Mouse (Mus musculus) midbrain, embryonic 11.5 days (tissue): Measurements from ENCODE around the gene Nop16. TPM values are rescaled to one million over a fixed set of nuclear protein-coding genes. Genes with fewer than 3 reads are reported as not detected.

ENCODE experiments used
- ATAC-seq: fragments of 200-750 bp; cut with Nextera tagmentation; 2 replicates; pipeline ENCODE4 v1.8.0; 2017; ENCODE audit warnings: moderate TSS enrichment, moderate library complexity; ENCODE audit not compliant: low FRiP score
- DNase-seq: peaks from one replicate; pipeline ENCODE4 v3.0.0; 2015; ENCODE audit warnings: low spot score; ENCODE audit errors: missing footprints
- H3K27ac ChIP-seq: fragments of 300-500 bp; sonication (generic); 2 replicates; pipeline ENCODE4 v1.5.1; 2014; ENCODE audit warnings: low read depth, low read length
- H3K27me3 ChIP-seq: fragments of 300-500 bp; sonication (generic); 2 replicates; pipeline ENCODE4 v1.6.1; 2014; ENCODE audit warnings: mild to moderate bottlenecking, low read length, moderate library complexity, mixed read lengths; ENCODE audit not compliant: control insufficient read depth, insufficient read depth
- H3K36me3 ChIP-seq: fragments of 300-500 bp; sonication (generic); 2 replicates; pipeline ENCODE4 v1.6.1; 2014; ENCODE audit warnings: mild to moderate bottlenecking, low read length, moderate library complexity, mixed read lengths; ENCODE audit not compliant: control insufficient read depth, insufficient read depth
- H3K4me1 ChIP-seq: fragments of 300-500 bp; sonication (generic); 2 replicates; pipeline ENCODE4 v1.6.1; 2014; ENCODE audit warnings: low read length; ENCODE audit not compliant: control insufficient read depth, insufficient read depth
- H3K4me2 ChIP-seq: fragments of 300-500 bp; sonication (generic); 2 replicates; pipeline ENCODE4 v1.6.1; 2014; ENCODE audit warnings: mild to moderate bottlenecking, moderate library complexity
- H3K4me3 ChIP-seq: fragments of 300-500 bp; sonication (generic); 2 replicates; pipeline ENCODE4 v1.5.1; 2014; ENCODE audit warnings: low read depth, low read length
- H3K9ac ChIP-seq: fragments of 300-500 bp; sonication (generic); 2 replicates; pipeline ENCODE4 v1.6.1; 2014; ENCODE audit warnings: low read length
- H3K9me3 ChIP-seq: fragments of 300-500 bp; sonication (generic); 2 replicates; pipeline ENCODE4 v1.6.1; 2016; ENCODE audit warnings: low read length; ENCODE audit not compliant: control insufficient read depth
- WGBS: fragments of 180-500 bp; shearing (Covaris S2); extraction: QIAGEN DNeasy Blood & Tissue Kit; methylation state at CpG from one replicate; pipeline ENCODE4 v1.1.7; 2014; 5-methylcytosine and 5-hydroxymethylcytosine counted together
- microRNA-seq: library from miRNA; unstranded; fragments of <30 nt; microRNA quantifications from one replicate; pipeline ENCODE4, GENCODE M21; 2017
- polyA plus RNA-seq: library from polyadenylated mRNA; unstranded; fragments of >200 nt; fragmentation: Nextera tagmentation; extraction: Ambion mirVana; gene quantifications from 2 replicates; pipeline ENCODE4 v1.2.1, GENCODE M21; 2014

Gene Nop16
- polyA plus RNA-seq, 1 experiment from 2014 or later: 65.1 TPM

DNA sequence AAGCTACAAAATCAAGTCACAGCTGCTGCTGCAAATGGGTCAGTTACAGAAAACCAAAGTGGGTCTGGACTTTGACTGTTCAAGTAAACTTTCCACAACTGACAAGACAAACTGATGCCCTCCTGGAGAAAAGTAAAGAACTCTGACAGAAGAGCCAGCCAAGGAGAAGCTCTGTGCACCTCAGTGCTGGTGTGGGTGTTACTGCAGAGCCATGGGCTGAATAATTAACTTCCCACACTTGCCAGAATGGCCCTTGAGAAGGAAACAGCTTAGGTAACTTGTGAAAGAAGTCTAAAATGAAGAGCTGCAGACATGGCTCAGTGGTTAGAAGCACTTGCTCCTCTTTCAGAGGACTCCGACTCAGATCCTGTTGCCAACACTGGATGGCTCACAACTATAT is 32.2 kb downstream of the Nop16 start:
- Histone ChIP-seq H3K9me3 (no peaks in the 10 kb centered on the region), H3K4me2 (no peak overlapping the region), H3K4me3 (no peak overlapping the region), H3K9ac (no peak overlapping the region), H3K27me3 (no peaks in the 10 kb centered on the region), H3K36me3 (peaks cover 40% of the 10 kb centered on the region), H3K4me1 (no peaks in the 10 kb centered on the region), H3K27ac (no peak overlapping the region)
- 96% methylated on average over 1 of the region's 1 CpGs for WGBS
- DNase-seq (no peak), ATAC-seq (no peak)

DNA sequence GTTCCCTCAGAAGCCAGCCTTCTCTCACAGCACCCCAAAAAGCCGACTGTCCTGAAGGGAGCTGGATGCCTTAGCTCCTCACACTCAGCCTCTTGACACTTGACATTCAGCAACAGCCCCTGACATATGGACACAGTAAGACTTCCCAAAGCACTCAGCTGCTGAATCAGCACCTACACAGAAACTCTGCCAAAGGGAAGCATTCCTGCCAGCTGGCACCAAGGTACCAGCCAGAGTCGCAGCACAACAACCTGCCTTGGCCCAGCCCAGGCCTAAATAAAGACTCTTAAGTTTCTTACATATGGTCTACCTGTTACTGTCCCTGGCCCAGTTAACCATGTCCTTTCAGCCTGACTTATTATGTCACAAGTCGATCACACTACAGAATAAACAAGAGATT is 33.1 kb downstream of the Nop16 start:
- WGBS: 88% methylated on average over 3 of the region's 3 CpGs
- H3K27me3 ChIP-seq: no peaks in the 10 kb centered on the region
- DNase-seq (no peak), ATAC-seq (no peak)
- H3K4me1 ChIP-seq: no peaks in the 10 kb centered on the region
- H3K27ac ChIP-seq: no peak overlapping the region
- H3K4me3 ChIP-seq: no peak overlapping the region
- H3K4me2 ChIP-seq: no peak overlapping the region
- H3K9ac ChIP-seq: no peak overlapping the region
- no peaks in the 10 kb centered on the region for H3K9me3 ChIP-seq
- H3K36me3 ChIP-seq: peaks cover 41% of the 10 kb centered on the region

- Histone ChIP-seq H3K9me3 (no peaks in the 10 kb centered on the region), H3K27me3 (no peaks in the 10 kb centered on the region), H3K9ac (no peak overlapping the region), H3K4me2 (no peak overlapping the region), H3K36me3 (peaks cover 44% of the 10 kb centered on the region), H3K27ac (no peak overlapping the region), H3K4me3 (no peak overlapping the region), H3K4me1 (no peaks in the 10 kb centered on the region)
- 93% methylated on average over 9 of the region's 9 CpGs for WGBS
- no peak for ATAC-seq
- DNase-seq: peak; percentile 67
These were observed 33.7 kb downstream of the Nop16 start for GRCm38 (mm10) chr13:54556176-54556575.

- no peak overlapping the region for H3K27ac ChIP-seq
- no peak for DNase-seq
- H3K9me3 ChIP-seq: no peaks in the 10 kb centered on the region
- H3K4me3 ChIP-seq: no peak overlapping the region
- H3K27me3 ChIP-seq: no peaks in the 10 kb centered on the region
- H3K36me3 ChIP-seq: peaks cover 16% of the 10 kb centered on the region; the same call in 1 of the 2 replicates
- no peak overlapping the region for H3K4me2 ChIP-seq
- no peaks in the 10 kb centered on the region for H3K4me1 ChIP-seq
- no peak overlapping the region for H3K9ac ChIP-seq
- ATAC-seq: no peak
- 86% methylated on average over 7 of the region's 7 CpGs for WGBS
These were observed 41.9 kb downstream of the Nop16 start for GRCm38 (mm10) chr13:54548036-54548435.

Small RNA genes within 50 kb of the gene (microRNA-seq; reads per million reads assigned to microRNA genes)
- gene Gm24195: not detected

Other genes with a start within 250 kb of the Nop16 start
- gene Cplx2, start 218.7 kb downstream of the Nop16 start, polyA plus RNA-seq: 14.7 and 14.8 TPM in 2 replicates
- 161 and 163 TPM in 2 replicates for gene Thoc3, start 121.2 kb downstream of the Nop16 start, polyA plus RNA-seq
- 14.1 and 17.8 TPM in 2 replicates for gene Simc1, start 86.3 kb downstream of the Nop16 start, polyA plus RNA-seq
- 263 and 264 TPM in 2 replicates for gene 4833439L19Rik, start 24.7 kb downstream of the Nop16 start, polyA plus RNA-seq
- gene Arl10, start 15.1 kb downstream of the Nop16 start, polyA plus RNA-seq: 28.5 and 29.7 TPM in 2 replicates
- gene Higd2a, start 117 bp upstream of the Nop16 start, polyA plus RNA-seq: 164 and 168 TPM in 2 replicates
- gene Cltb, start 21.3 kb upstream of the Nop16 start, polyA plus RNA-seq: 22.3 and 28.1 TPM in 2 replicates
- gene Faf2, start 31.7 kb upstream of the Nop16 start, polyA plus RNA-seq: 86.9 and 90.9 TPM in 2 replicates
- gene Rnf44, start 103.8 kb upstream of the Nop16 start, polyA plus RNA-seq: 88.6 and 111 TPM in 2 replicates
- 0.06 TPM in 1 of 2 replicates, not detected in the other for gene Cdhr2, start 111.4 kb upstream of the Nop16 start, polyA plus RNA-seq
- gene Gprin1, start 159.8 kb upstream of the Nop16 start, polyA plus RNA-seq: 9.8 and 10.8 TPM in 2 replicates
- gene Sncb, start 176.5 kb upstream of the Nop16 start, polyA plus RNA-seq: 1.3 TPM in 2 replicates
- not detected in 2 replicates for gene Eif4e1b, start 193.9 kb upstream of the Nop16 start, polyA plus RNA-seq
- gene Tspan17, start 199.3 kb upstream of the Nop16 start, polyA plus RNA-seq: 13.3 and 15.9 TPM in 2 replicates